Mouse (Mus musculus) thymus, postnatal 25 days (tissue): Measurements from ENCODE around the gene Slc6a19.

ENCODE experiments used
- DNase-seq: peaks from one replicate; pipeline ENCODE4 v3.0.0; 2022

Slc6a19 gene

GRCm38 (mm10) chr13:73712228-73712627 lies 7.6 kb upstream of the Slc6a19 start:
- no peak for DNase-seq

- no peak for DNase-seq
These were observed 7.1 kb upstream of the Slc6a19 start for GRCm38 (mm10) chr13:73711803-73712202.

- no peak for DNase-seq
These were observed 6.6 kb upstream of the Slc6a19 start for GRCm38 (mm10) chr13:73711221-73711620.

GRCm38 (mm10) chr13:73709491-73709890 lies 4.8 kb upstream of the Slc6a19 start:
- DNase-seq: no peak

GRCm38 (mm10) chr13:73703486-73703885 lies 1.2 kb downstream of the Slc6a19 start:
- peak; percentile 68 for DNase-seq

GRCm38 (mm10) chr13:73702776-73703175 lies 1.9 kb downstream of the Slc6a19 start:
- DNase-seq: peak; percentile 71

- DNase-seq: no peak
These were observed 3.3 kb downstream of the Slc6a19 start for GRCm38 (mm10) chr13:73701161-73701883.

- DNase-seq: no peak
These were observed 4.1 kb downstream of the Slc6a19 start for GRCm38 (mm10) chr13:73700554-73700953.

- DNase-seq: no peak
These were observed 5.0 kb downstream of the Slc6a19 start for GRCm38 (mm10) chr13:73699714-73700113.

- DNase-seq: no peak
These were observed 8.1 kb downstream of the Slc6a19 start for GRCm38 (mm10) chr13:73696529-73696928.

- no peak for DNase-seq
These were observed 9.7 kb downstream of the Slc6a19 start for GRCm38 (mm10) chr13:73694972-73695371.

- DNase-seq: no peak
These were observed 11.3 kb downstream of the Slc6a19 start for GRCm38 (mm10) chr13:73693333-73693732.

GRCm38 (mm10) chr13:73692249-73692868 lies 12.3 kb downstream of the Slc6a19 start:
- peak; percentile 91 for DNase-seq

GRCm38 (mm10) chr13:73688934-73689333 lies 15.7 kb downstream of the Slc6a19 start:
- peak; percentile 77 for DNase-seq

GRCm38 (mm10) chr13:73687601-73688000 lies 17.1 kb downstream of the Slc6a19 start:
- no peak for DNase-seq

GRCm38 (mm10) chr13:73685502-73685901 lies 19.2 kb downstream of the Slc6a19 start:
- no peak for DNase-seq

- no peak for DNase-seq
These were observed 20.3 kb downstream of the Slc6a19 start for GRCm38 (mm10) chr13:73684412-73684811.

- no peak for DNase-seq
These were observed 21.0 kb downstream of the Slc6a19 start for GRCm38 (mm10) chr13:73683682-73684081.

- no peak for DNase-seq
These were observed 22.4 kb downstream of the Slc6a19 start for GRCm38 (mm10) chr13:73682226-73682625.

- no peak for DNase-seq
These were observed 24.3 kb downstream of the Slc6a19 start for GRCm38 (mm10) chr13:73680394-73680793.

- no peak for DNase-seq
These were observed 25.4 kb downstream of the Slc6a19 start for GRCm38 (mm10) chr13:73679311-73679710.

GRCm38 (mm10) chr13:73677853-73678252 lies 26.8 kb downstream of the Slc6a19 start, which contains the start of gene Slc6a18:
Slc6a18 (minus strand) TSS chr13:73678023.
- DNase-seq: no peak

- DNase-seq: no peak
These were observed 29.5 kb downstream of the Slc6a19 start for GRCm38 (mm10) chr13:73675161-73675560.

- DNase-seq: no peak
These were observed 44.4 kb downstream of the Slc6a19 start for GRCm38 (mm10) chr13:73660163-73660695.
